Mouse (Mus musculus): Measurements from ENCODE around the gene Wasf1. TPM values are rescaled to one million over a fixed set of nuclear protein-coding genes. Genes with fewer than 3 reads are reported as not detected.

Gene Wasf1
- 49.1 and 55.3 TPM in 2 replicates for polyA plus RNA-seq (2014; fragmentation: Nextera tagmentation; extraction: Ambion mirVana)

DNA sequence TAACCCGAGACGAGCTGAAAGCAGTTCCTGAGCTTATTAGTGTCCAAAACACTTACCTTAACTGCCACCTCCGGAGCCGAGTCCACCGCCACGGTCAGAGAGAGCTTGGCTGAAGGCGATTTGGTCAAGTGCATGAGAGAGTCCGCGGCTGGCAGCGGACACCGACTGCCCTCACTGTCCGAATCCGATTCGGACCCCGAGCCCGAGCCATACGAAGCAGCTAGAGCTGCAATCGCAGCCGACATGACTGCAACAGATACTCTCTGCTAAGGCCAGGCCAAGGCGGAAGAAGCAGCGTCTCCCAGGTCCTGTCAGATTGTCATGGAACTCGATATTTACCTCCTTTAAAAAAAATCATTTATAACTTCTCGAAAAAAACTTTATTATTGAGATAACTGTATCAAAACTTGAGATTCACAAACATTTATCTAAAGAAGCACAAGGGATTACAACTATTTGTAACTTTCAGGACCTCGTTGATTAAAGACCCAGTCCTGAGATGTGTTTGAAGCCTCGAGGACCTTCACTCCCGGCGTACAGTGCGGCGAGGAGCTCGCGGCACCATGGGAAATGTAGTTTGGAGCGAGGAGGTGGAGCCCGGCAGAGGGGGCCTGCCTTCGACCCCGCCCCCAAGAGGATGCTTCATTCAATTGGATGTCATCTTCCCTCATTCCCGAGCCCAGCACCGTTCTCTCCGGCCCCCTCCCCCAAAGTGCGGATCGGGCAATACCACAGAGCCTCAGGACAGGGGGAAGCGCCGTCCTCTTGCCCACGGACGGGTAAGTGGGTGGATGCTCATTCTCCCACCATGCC, at the start of gene Wasf1, which contains the start of gene Cdc40:
Gene Wasf1 (plus strand): TSS at position 645 of the 813 bp plus-strand sequence.
Gene Cdc40 (minus strand): TSS at position 481 of the 813 bp plus-strand sequence.
- Histone ChIP-seq H3K36me3 (ENCODE audit: control insufficient read depth, insufficient read depth, low read length) (no peaks in the 10 kb centered on the region), H3K4me1 (ENCODE audit: control insufficient read depth, insufficient read depth, low read length) (peaks cover 5% of the 10 kb centered on the region), H3K9ac (ENCODE audit: low read length) (peak within 1 kb of the TSS; percentile 96), H3K27me3 (ENCODE audit: control insufficient read depth, insufficient read depth, low read length) (no peaks in the 10 kb centered on the region), H3K4me2 (peak within 1 kb of the TSS; percentile 60), H3K27ac (ENCODE audit: low read depth, low read length) (peak within 1 kb of the TSS; percentile 96), H3K9me3 (ENCODE audit: control insufficient read depth, low read length) (no peaks in the 10 kb centered on the region), H3K4me3 (ENCODE audit: low read depth, low read length) (peak within 1 kb of the TSS; percentile 95)
- under 1% methylated on average over 44 of the region's 44 CpGs for WGBS
- peak; percentile 96 for ATAC-seq (ENCODE audit: low FRiP score)
- peak; percentile 99 for DNase-seq (ENCODE audit: low spot score, missing footprints)

DNA sequence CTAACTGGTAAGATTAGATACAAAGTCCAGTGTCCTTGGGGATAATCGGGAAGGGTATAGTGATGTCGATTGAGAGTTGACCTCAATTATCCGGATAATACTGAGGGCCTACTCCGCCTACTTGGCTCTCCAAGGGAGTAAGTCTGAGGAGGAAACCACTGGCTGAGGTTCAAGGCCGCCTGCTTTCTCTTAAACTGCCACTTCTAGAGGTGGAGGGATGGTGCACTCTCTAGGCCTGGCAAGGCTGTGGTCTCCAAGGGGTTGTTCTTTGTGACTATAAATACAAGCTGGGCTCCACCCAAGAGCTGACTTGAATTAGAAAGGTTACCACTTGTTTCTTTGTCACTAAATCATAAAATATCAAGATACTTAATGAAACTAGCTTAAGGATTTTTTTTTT, 43.2 kb upstream of the Wasf1 start:
- ATAC-seq (ENCODE audit: low FRiP score): no peak
- WGBS: 92% methylated on average over 5 of the region's 5 CpGs

DNA sequence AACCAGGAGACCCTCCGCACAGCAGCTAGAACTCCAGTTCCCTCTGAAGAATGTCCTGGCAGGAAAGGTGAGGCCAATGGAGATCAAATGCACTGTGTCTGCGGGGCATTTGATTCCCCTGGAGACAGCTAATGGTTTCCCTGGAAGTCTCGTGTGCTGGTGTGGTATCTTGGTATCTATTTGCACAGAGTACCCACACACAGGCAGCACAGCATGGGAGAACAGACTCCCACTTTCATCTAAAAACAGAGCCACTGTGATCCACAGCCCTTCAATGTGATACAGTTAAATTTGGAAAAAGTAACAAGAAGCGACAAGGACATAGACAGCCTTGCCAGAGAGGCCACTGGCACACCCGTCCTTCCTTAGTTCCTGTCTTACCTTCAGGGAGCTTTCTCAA, 39.4 kb upstream of the Wasf1 start:
- Histone ChIP-seq H3K27ac (ENCODE audit: low read depth, low read length) (no peak overlapping the region), H3K36me3 (ENCODE audit: control insufficient read depth, insufficient read depth, low read length) (no peaks in the 10 kb centered on the region), H3K4me1 (ENCODE audit: control insufficient read depth, insufficient read depth, low read length) (no peaks in the 10 kb centered on the region), H3K9me3 (ENCODE audit: control insufficient read depth, low read length) (no peaks in the 10 kb centered on the region), H3K4me3 (ENCODE audit: low read depth, low read length) (no peak overlapping the region), H3K9ac (ENCODE audit: low read length) (no peak overlapping the region), H3K27me3 (ENCODE audit: control insufficient read depth, insufficient read depth, low read length) (no peaks in the 10 kb centered on the region), H3K4me2 (no peak overlapping the region)
- 81% methylated on average over 5 of the region's 5 CpGs for WGBS
- ATAC-seq (ENCODE audit: low FRiP score) (no peak), DNase-seq (ENCODE audit: low spot score, missing footprints) (no peak)

More for the DNA sequence above, 43.2 kb upstream of the Wasf1 start:
- no peak for DNase-seq (ENCODE audit: low spot score, missing footprints)
- Histone ChIP-seq H3K9me3 (ENCODE audit: control insufficient read depth, low read length) (no peaks in the 10 kb centered on the region), H3K4me1 (ENCODE audit: control insufficient read depth, insufficient read depth, low read length) (no peaks in the 10 kb centered on the region), H3K4me3 (ENCODE audit: low read depth, low read length) (no peak overlapping the region), H3K4me2 (no peak overlapping the region), H3K36me3 (ENCODE audit: control insufficient read depth, insufficient read depth, low read length) (no peaks in the 10 kb centered on the region), H3K27me3 (ENCODE audit: control insufficient read depth, insufficient read depth, low read length) (no peaks in the 10 kb centered on the region), H3K9ac (ENCODE audit: low read length) (no peak overlapping the region), H3K27ac (ENCODE audit: low read depth, low read length) (no peak overlapping the region)

GRCm38 (mm10) chr10:40844546-40844945, 38.7 kb upstream of the Wasf1 start:
- no peaks in the 10 kb centered on the region for H3K36me3 ChIP-seq (ENCODE audit: control insufficient read depth, insufficient read depth, low read length)
- no peak overlapping the region for H3K4me3 ChIP-seq (ENCODE audit: low read depth, low read length)
- DNase-seq (ENCODE audit: low spot score, missing footprints): no peak
- H3K9ac ChIP-seq (ENCODE audit: low read length): no peak overlapping the region
- H3K4me1 ChIP-seq (ENCODE audit: control insufficient read depth, insufficient read depth, low read length): no peaks in the 10 kb centered on the region
- no peak for ATAC-seq (ENCODE audit: low FRiP score)
- 90% methylated on average over 10 of the region's 10 CpGs for WGBS
- no peaks in the 10 kb centered on the region for H3K27me3 ChIP-seq (ENCODE audit: control insufficient read depth, insufficient read depth, low read length)
- H3K9me3 ChIP-seq (ENCODE audit: control insufficient read depth, low read length): no peaks in the 10 kb centered on the region
- no peak overlapping the region for H3K4me2 ChIP-seq
- no peak overlapping the region for H3K27ac ChIP-seq (ENCODE audit: low read depth, low read length)

- Histone ChIP-seq H3K36me3 (ENCODE audit: control insufficient read depth, insufficient read depth, low read length) (no peaks in the 10 kb centered on the region), H3K4me1 (ENCODE audit: control insufficient read depth, insufficient read depth, low read length) (no peaks in the 10 kb centered on the region), H3K9ac (ENCODE audit: low read length) (no peak overlapping the region), H3K27me3 (ENCODE audit: control insufficient read depth, insufficient read depth, low read length) (no peaks in the 10 kb centered on the region), H3K27ac (ENCODE audit: low read depth, low read length) (no peak overlapping the region), H3K4me2 (no peak overlapping the region), H3K9me3 (ENCODE audit: control insufficient read depth, low read length) (no peaks in the 10 kb centered on the region), H3K4me3 (ENCODE audit: low read depth, low read length) (no peak overlapping the region)
- DNase-seq (ENCODE audit: low spot score, missing footprints): no peak
- 90% methylated on average over 6 of the region's 6 CpGs for WGBS
- ATAC-seq (ENCODE audit: low FRiP score): no peak
Observed at GRCm38 (mm10) chr10:40845626-40846025, 37.6 kb upstream of the Wasf1 start.

DNA sequence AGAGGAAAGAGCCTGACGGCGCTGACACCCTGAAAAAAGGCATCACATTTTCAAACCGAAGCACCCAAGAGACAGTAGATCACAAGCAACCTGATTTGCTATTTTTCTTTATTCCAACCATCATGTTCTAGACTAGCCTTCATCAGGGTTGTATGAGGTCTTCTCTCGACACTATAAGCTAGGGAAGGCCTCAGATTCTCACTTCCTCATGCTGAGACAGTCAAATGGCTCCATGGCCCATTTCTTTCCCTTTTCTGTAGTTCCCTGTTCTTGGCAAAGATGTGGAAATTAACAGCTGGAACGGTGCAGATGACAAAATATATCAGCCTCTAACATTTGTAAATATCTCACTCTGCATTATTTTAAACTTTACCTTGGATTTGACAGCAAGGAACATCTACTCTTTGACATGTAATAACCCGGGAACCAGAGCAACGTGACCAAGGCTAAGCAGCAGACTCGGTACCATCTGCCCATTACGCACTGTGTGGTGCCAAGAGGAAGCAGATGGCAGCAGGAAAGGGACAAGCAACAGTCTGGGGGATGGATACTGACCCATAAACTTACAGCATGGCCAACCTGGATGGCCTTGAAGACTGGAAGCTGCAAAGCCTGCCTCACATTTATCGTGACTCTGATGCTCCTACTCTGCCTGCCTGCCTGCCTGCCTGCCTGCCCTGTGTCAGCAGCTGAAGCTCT, 36.0 kb upstream of the Wasf1 start:
- Histone ChIP-seq H3K4me3 (ENCODE audit: low read depth, low read length) (no peak overlapping the region), H3K4me2 (no peak overlapping the region), H3K4me1 (ENCODE audit: control insufficient read depth, insufficient read depth, low read length) (no peaks in the 10 kb centered on the region), H3K36me3 (ENCODE audit: control insufficient read depth, insufficient read depth, low read length) (no peaks in the 10 kb centered on the region), H3K27ac (ENCODE audit: low read depth, low read length) (no peak overlapping the region), H3K9me3 (ENCODE audit: control insufficient read depth, low read length) (no peaks in the 10 kb centered on the region), H3K27me3 (ENCODE audit: control insufficient read depth, insufficient read depth, low read length) (no peaks in the 10 kb centered on the region), H3K9ac (ENCODE audit: low read length) (no peak overlapping the region)
- 95% methylated on average over 10 of the region's 10 CpGs for WGBS
- ATAC-seq (ENCODE audit: low FRiP score) (no peak), DNase-seq (ENCODE audit: low spot score, missing footprints) (no peak)

- Histone ChIP-seq H3K9me3 (ENCODE audit: control insufficient read depth, low read length) (no peaks in the 10 kb centered on the region), H3K4me1 (ENCODE audit: control insufficient read depth, insufficient read depth, low read length) (no peaks in the 10 kb centered on the region), H3K4me2 (no peak overlapping the region), H3K9ac (ENCODE audit: low read length) (no peak overlapping the region), H3K4me3 (ENCODE audit: low read depth, low read length) (no peak overlapping the region), H3K36me3 (ENCODE audit: control insufficient read depth, insufficient read depth, low read length) (no peaks in the 10 kb centered on the region), H3K27me3 (ENCODE audit: control insufficient read depth, insufficient read depth, low read length) (no peaks in the 10 kb centered on the region), H3K27ac (ENCODE audit: low read depth, low read length) (no peak overlapping the region)
- WGBS: 93% methylated on average over 2 of the region's 2 CpGs
- ATAC-seq (ENCODE audit: low FRiP score): no peak
- no peak for DNase-seq (ENCODE audit: low spot score, missing footprints)
Observed at GRCm38 (mm10) chr10:40850644-40851043, 32.6 kb upstream of the Wasf1 start.

- no peak for DNase-seq (ENCODE audit: low spot score, missing footprints)
- Histone ChIP-seq H3K9ac (ENCODE audit: low read length) (no peak overlapping the region), H3K4me2 (no peak overlapping the region), H3K4me1 (ENCODE audit: control insufficient read depth, insufficient read depth, low read length) (no peaks in the 10 kb centered on the region), H3K27ac (ENCODE audit: low read depth, low read length) (no peak overlapping the region), H3K36me3 (ENCODE audit: control insufficient read depth, insufficient read depth, low read length) (no peaks in the 10 kb centered on the region), H3K9me3 (ENCODE audit: control insufficient read depth, low read length) (no peaks in the 10 kb centered on the region), H3K27me3 (ENCODE audit: control insufficient read depth, insufficient read depth, low read length) (no peaks in the 10 kb centered on the region), H3K4me3 (ENCODE audit: low read depth, low read length) (no peak overlapping the region)
- no peak for ATAC-seq (ENCODE audit: low FRiP score)
Observed at GRCm38 (mm10) chr10:40851138-40851537, 32.1 kb upstream of the Wasf1 start.

DNA sequence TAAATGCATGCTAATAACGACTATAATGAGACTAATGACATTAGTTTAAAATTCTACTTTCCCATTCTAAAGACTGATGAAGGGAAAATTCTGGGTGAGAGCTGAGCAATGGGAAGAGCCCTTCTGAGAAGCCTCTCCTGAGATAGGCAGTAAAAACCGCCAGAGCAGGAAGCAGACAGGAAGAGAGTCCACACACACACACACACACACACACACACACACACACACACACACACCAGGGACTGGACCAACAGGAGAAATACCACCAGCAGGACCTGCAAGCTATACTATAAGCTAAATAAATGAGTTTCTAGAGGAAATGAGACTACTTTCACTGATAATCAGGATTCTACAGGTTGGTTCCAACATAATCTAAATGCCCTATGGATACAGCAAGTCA, 27.7 kb upstream of the Wasf1 start:
- H3K9me3 ChIP-seq (ENCODE audit: control insufficient read depth, low read length): no peaks in the 10 kb centered on the region
- H3K4me1 ChIP-seq (ENCODE audit: control insufficient read depth, insufficient read depth, low read length): no peaks in the 10 kb centered on the region
- 79% methylated on average over 2 of the region's 2 CpGs for WGBS
- H3K36me3 ChIP-seq (ENCODE audit: control insufficient read depth, insufficient read depth, low read length): no peaks in the 10 kb centered on the region
- ATAC-seq (ENCODE audit: low FRiP score): no peak
- no peak overlapping the region for H3K27ac ChIP-seq (ENCODE audit: low read depth, low read length)
- H3K4me2 ChIP-seq: no peak overlapping the region
- no peaks in the 10 kb centered on the region for H3K27me3 ChIP-seq (ENCODE audit: control insufficient read depth, insufficient read depth, low read length)
- no peak for DNase-seq (ENCODE audit: low spot score, missing footprints)
- H3K4me3 ChIP-seq (ENCODE audit: low read depth, low read length): no peak overlapping the region
- no peak overlapping the region for H3K9ac ChIP-seq (ENCODE audit: low read length)
